Mouse (Mus musculus): ENCODE measurements at regions not wholly inside any gene's neighbourhood (a gene's known extent, or its start where the extent isn't known, plus 50 kb on each side); places are given as distances from the start of the nearest gene placed in this dataset.

DNA sequence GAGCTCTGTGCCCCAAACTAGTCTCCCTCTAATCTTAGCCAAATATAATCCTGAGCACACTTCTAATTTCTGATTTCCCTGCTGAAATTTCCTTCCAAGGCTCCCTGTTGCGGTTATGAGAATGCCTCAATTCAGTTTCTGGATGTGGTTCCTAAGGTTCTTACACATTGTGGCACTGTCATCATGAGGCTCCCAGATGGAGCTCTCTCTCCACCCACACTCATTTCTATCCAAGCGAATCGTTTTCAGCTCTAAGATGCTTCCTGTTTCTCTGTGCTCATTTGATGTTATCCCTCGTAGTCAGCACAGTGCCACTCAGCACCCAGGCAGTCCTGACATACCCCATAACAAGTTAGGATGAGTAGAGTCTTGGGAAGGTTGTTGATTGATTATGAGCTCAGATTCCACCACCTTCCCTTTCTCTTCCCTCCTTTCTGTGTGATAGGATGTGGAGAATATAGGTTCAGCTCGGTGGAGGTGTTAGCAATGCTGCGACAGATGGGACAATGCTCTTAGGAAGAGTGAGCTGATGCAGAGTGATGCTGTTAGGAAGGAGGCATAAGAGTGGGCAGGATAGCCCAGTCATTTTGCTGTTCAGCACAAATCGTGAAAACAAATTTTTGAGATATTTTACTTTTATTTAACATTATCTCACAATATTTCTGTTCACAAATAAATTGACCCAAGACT, 808.7 kb upstream of the Zeb2 start:
- CTCF ChIA-PET: interaction anchor here in 1 of 4 experiments (0.6 kb wide), 1 partner anchor 24 kb away, joined by 4 read pairs; no protein-coding TSS in a partner anchor
- POLR2A ChIA-PET: no interaction called here

DNA sequence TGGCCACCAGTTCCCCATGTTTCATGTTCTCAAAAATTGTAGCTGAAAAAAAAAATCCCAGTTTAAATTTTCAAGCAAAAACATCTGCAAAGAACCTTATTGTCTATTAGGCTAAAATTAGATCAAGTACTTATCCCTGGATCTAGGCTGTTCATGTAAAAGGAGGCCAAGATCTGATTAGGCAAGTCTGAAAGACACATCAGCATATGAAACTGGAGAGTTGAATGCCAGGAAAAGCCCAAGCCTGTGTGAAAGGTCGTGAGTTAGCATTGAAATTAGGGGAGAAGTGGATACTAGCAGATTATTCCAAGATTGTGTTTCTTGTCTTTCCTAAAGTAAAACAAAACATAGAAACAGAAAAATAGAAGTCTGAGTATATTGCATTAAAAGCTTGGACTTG, 791.7 kb upstream of the Zeb2 start:
- ChIA-PET POLR2A (interaction anchor here in 1 of 4 experiments (0.6 kb wide), 1 partner anchor 1152 kb away, joined by 3 read pairs; no protein-coding TSS in a partner anchor), CTCF (no interaction called here)

DNA sequence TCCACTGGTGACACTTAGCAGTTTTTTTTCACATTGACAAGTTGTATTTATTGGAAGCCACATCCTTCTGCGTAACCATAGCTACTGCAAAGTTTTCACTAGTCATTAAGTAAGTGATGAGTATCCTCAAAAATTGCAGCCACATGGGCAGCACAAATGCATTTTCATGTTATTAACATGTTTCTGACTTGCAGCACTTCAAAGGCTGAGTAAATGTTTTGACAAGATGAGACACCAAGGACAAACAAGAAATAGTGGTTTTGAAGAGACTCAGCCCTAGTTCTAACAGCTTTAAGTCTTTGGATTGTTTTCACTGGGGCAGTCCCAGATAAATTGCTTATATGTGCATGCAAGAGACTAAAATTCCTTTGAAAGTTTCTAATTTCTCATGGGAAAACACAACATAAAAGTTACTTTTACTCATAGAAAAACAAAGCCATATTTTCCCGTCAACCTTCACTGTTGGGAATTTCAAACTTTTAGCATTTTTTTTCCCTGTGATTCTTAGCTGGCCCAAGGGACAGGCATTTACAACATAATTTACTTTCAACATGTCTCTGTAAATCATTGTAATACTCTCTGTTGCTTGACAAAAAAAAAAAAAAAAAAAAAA, 787.5 kb upstream of the Zeb2 start:
- POLR2A ChIA-PET: no interaction called here

DNA sequence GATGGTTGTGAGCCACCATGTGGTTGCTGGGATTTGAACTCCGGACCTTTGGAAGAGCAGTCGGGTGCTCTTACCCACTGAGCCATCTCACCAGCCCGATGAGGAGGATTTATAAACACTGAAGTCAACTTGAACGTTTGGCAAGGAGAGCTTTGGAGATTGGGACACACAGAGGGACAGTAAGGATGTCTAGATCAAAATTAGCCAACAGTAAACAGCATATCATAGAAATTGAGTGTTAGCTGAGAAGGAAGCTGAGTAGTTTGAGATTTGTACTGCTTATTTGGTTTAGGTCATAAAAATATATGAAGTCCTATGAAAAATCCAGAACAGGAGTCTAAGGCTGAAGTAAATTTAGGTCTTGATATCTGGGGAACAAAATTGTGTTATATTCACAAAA, 786.9 kb upstream of the Zeb2 start:
- CTCF ChIA-PET: no interaction called here
- POLR2A ChIA-PET: no interaction called here

More for the DNA sequence above, 787.5 kb upstream of the Zeb2 start:
- CTCF ChIA-PET: no interaction called here

DNA sequence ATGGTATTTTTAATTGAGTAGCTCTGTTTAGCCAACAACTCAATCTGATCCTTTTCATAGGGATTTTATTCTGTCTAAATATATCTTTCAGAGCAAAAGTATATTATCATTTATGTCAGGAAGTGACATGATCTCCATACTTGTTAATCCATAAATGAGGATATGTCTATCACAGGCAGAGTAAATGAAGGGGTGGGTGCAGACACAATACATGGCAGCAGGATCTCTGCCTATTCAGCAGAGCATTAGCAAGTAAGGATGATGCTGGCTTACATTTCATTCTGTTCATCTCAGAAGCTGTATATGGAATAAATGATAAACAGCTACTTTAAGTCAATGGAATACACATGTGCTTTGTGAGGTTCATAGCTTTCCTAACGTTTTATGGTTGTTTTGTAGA, 786.2 kb upstream of the Zeb2 start:
- POLR2A ChIA-PET: no interaction called here
- CTCF ChIA-PET: no interaction called here

DNA sequence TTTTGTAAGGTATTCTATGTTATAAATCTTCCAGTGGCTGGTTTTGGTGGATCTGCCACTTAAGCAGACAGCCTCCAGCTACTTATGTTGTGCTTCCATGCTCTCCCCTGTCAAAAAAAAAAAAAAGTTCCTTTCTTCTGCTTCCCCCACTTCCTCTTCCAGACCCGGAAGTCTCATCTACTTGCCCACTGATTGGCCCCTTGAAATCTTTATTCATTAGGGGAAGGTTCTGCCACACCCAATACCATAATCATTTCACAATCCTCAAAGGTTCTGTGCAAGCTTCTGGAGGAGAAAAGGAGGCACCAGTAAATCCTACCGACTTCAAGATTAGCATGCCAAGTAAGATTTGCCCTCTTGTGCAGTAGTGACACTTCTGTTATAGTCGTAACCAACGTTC, 784.7 kb upstream of the Zeb2 start:
- POLR2A ChIA-PET: interaction anchor here in 1 of 4 experiments (0.7 kb wide), 1 partner anchor 937 kb away, joined by 4 read pairs; no protein-coding TSS in a partner anchor
- CTCF ChIA-PET: interaction anchor here in 1 of 4 experiments (0.7 kb wide), 1 partner anchor 24 kb away, joined by 4 read pairs; no protein-coding TSS in a partner anchor

DNA sequence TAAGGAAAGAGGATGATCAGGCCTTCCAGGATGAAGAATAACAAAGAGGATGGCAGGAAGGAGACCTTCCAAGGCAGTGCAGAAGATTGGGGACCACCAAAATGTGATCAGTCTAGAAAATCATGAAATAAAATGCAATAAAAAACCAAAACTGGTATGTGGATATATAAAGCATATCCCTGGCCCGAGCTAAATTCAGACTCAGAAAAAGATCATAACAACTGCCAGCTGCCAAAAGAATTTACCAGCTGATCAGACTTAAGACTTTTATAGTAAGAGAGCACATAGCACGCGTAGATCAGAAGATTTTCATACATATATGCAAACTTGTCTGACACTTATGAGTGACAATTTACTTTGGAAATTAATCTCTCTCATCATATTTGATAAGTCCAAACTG, 767.5 kb upstream of the Zeb2 start:
- ChIA-PET POLR2A (no interaction called here), CTCF (no interaction called here)

DNA sequence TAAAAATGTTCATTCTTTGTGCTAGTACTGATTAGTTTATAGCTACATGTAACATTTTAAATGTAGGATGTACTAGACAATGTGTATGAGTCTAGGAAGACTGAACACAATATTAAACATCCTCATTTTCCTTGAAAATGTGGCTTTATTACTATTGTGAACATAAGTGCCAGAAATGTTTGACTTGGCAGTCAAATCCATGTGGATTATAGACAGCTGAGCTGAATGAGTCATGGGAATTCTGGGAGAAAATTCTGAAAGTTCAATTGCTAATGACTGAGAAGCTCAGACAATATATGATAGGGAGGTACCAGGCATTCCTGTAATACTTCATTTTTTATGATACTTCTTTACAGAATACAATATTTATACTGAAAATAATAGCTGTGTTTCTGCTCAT, 761.5 kb upstream of the Zeb2 start:
- ChIA-PET POLR2A (no interaction called here), CTCF (interaction anchor here in 1 of 4 experiments (0.6 kb wide), 1 partner anchor 27 kb away, joined by 4 read pairs; no protein-coding TSS in a partner anchor)

DNA sequence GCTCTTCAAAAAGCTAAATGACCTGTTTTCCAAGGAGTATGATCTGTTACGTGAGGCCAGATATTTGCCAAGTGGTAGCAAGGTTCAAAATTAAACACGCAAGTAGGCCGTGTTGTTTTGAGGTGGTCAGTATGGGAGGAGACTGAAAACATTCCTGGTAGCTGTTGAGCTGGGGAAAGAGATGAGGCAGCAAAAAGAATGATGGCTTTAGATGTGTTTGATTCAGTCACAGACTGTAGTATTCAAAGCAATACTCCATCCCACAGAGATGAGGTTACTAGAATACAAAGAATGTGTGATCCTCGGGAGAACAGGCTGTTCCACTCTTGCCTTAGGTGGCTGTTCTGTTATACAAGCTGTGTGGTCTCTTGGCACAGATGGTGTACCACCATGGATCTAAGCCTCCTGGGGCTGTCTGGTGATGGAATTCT, 742.7 kb upstream of the Zeb2 start:
- CTCF ChIA-PET: interaction anchor here in 1 of 4 experiments (0.7 kb wide), 1 partner anchor 22 kb away, joined by 4 read pairs; no protein-coding TSS in a partner anchor
- POLR2A ChIA-PET: no interaction called here

DNA sequence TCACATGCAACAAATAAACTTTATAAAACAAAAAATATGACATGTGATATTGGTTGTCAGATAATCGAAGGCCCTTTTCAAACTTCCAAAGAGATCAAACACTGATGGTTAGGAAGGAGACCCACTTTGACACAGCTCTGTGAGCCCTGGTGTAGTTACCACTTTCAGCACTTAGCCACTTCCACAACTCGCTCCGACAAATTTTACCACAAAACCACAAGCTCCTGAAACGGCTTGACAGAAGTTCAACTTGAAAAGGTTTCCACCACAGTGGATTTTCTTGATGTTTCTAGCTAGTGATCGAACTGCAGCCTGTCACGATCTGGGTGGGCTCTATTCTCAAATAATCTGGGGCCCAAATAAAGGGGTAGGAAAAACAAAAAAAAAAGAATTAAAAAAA, 742.2 kb upstream of the Zeb2 start:
- CTCF ChIA-PET: interaction anchor here in 1 of 4 experiments (0.7 kb wide), 1 partner anchor 23 kb away, joined by 4 read pairs; no protein-coding TSS in a partner anchor
- POLR2A ChIA-PET: no interaction called here

DNA sequence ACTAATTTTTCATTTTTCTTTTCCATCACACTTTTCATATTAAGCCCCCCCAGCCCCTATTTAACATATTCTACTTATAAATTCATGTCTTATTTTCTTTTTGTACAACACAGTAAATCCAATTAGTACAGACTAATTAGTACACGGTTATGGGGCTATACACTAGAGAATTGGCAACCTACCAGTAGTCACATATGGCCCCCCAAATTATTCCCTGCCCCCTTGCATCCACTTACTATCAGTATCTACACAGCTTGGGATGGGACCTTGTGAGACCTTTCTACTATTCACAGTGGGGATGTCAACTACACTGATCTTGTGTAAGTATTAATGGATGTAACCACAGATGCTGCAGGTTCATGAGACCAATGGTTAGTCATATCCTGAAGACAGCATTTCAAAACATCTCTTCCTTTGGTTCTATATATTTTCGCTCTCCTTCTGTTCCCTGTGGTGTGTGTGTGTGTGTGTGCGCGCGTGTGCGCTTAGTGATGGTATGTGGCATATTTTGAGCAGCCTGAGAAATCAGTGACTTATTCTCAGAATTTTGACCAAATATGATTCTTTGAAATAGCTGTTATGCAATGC, 732.9 kb upstream of the Zeb2 start:
- POLR2A ChIA-PET: no interaction called here
- CTCF ChIA-PET: no interaction called here

DNA sequence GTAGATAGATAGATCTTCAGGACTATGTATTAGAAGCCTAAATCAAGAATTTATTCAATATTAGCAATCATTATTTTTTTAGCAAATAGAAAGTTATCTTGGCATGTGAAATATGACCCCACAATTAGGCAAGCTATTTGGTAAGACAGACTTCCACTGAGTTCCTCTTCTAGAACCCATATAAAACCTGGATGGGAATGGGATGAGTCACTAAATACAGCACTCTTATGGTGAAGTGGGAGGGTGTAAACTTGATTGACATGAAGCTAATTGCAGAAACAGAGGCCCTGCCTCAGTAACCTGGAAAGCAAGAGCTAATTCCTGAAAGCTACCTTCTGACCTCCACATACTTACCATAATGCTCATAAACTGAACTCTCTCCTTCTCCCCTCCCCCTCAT, 723.2 kb upstream of the Zeb2 start:
- ChIA-PET CTCF (no interaction called here), POLR2A (interaction anchor here in 1 of 4 experiments (0.5 kb wide), 1 partner anchor 1252 kb away, joined by 3 read pairs; no protein-coding TSS in a partner anchor)

DNA sequence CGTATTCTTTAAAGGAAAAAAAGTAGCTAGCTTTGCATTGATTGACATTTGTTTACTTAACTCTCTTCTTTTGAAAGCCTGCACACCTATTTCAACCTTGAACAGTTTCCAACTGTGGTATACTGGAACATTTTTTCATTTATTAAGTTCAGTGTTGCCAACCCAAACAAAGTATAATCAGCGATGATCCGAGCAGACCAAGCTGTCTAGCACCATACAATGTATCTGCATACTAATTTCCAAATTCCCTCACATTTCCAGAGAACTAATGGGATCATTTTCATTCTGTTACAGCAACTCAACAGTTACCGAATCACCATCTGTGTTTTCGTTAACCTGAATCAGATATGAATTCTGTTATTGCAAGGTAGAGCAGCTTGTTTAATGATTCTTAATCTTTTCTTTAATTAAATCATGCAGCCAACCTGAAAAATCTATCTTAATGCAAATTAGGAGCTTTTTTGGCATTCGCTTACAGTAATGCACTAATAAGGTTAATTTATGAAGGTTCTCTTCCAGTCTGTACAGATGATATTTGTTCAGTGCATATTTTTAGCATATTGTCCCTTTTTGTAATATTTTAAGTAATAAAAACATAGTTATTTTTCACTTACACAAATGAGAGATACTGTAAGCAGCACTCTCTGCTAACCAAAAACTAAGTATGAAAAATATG, 719.5 kb upstream of the Zeb2 start:
- ChIA-PET POLR2A (no interaction called here), CTCF (no interaction called here)

DNA sequence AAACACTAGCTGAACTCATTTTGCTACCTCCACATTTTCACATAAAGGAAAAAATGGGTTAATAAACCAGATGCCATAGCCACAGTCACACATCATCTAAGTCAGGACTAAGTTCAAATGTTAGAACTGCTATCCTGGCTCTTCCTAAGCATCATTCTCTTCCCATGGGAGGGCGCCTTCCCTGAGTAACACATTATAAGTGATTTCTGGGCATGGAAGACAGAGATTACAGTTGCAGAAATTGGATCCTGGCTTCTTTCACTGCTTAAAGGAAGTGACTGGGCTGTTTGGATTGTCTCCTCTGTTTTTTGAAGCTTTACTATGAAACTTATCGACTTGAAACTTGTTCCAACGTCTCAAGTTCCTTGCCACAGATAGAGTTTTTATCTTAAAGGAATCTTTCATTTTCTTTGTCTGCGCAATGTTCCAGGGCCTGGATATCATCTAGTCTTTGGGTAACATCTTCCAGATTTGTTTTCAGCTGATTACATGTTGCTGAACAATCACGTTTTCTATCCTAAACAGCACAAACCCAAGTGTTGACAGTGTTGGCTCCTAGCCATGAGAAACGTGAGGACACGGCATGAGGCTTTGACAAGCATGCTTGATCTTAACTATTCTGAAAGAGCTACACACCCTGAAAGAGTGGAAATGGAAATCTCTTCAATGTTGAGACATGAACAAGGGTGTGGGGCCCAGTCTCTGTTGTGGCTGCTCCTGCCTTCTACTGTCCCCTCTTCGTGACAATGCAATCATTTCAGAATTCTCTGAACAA, 700.9 kb upstream of the Zeb2 start:
- CTCF ChIA-PET: no interaction called here
- POLR2A ChIA-PET: no interaction called here

DNA sequence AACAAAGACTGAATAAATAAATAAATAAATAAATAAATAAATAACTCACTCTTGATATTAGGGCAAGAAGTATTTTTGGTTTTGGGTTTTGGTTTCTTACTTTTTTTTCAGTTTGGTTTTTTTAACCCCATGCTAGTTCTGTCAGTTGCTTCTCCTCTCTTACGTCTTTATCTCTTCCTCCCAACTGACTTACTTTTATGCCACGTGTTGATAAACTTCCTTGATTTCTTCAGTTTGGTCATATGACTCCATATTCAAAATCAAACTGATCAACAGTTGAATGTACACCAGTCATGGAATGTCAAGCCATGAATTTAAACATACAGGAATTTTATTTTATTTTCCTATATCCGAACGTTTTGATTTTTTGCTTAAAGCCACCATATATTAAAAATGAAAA, 697.5 kb upstream of the Zeb2 start:
- POLR2A ChIA-PET: no interaction called here
- CTCF ChIA-PET: interaction anchor here in 1 of 4 experiments (0.7 kb wide), 1 partner anchor 9 kb away, joined by 3 read pairs; no protein-coding TSS in a partner anchor

DNA sequence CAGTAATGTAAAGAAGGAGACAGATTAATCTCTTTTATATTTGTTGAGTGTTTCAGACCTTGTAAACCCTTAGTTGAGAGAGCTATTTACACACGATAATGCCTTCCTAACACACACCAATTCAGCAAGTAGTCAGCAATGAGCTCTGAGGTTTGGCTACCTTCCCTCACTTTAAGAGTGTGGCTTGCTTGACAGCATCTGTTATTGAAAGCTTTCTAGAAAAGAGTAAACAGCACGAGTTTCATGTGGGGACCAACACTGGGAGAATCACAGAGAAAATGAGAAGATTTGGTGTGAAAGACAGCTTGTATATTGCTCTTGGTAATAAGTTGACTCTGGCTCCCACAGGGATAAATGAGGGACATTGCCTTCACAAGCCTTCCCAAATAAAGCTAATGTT, 688.1 kb upstream of the Zeb2 start:
- ChIA-PET CTCF (interaction anchor here in 1 of 4 experiments (0.6 kb wide), 1 partner anchor 9 kb away, joined by 3 read pairs; no protein-coding TSS in a partner anchor), POLR2A (no interaction called here)

DNA sequence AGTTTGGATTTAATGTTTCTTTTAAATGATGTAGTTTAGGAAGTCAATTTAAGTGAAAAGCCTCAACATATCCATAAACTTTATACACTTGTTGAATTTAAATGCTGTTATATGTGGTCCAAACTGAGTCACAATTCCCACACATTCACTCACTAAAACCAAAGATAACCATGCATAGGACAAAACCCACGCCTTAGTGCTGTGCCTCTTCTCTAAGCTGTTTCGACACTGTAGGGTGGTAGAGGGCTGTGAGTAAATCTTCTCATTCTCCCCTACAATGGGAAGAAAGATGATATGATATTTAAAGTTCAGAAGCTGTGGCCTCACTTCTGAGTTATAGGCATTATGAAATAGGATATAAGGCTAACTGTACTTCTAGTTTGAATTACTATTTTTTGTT, 682.9 kb upstream of the Zeb2 start:
- POLR2A ChIA-PET: interaction anchor here in 1 of 4 experiments (0.9 kb wide), 1 partner anchor 13 kb away, joined by 3 read pairs; no protein-coding TSS in a partner anchor
- CTCF ChIA-PET: no interaction called here

DNA sequence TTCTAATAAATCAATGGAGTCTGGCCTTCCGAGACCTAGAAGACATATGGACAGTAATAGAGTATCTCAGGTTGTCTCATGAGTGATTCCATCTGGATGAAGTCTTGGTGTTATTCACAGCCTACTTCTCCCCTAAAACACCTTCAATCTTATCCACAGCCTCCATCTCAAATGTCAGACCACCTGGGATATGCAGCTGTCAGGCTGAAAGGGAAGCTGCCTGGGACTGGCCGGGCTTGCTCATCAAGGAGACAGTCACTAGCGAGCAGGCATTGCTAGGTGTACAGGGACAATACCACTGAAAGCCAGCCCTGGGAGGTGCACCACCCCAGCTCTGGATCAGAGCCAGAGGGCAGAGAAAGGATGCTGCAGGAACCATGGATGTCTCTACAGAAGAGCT, 676.4 kb upstream of the Zeb2 start:
- ChIA-PET POLR2A (no interaction called here), CTCF (no interaction called here)

DNA sequence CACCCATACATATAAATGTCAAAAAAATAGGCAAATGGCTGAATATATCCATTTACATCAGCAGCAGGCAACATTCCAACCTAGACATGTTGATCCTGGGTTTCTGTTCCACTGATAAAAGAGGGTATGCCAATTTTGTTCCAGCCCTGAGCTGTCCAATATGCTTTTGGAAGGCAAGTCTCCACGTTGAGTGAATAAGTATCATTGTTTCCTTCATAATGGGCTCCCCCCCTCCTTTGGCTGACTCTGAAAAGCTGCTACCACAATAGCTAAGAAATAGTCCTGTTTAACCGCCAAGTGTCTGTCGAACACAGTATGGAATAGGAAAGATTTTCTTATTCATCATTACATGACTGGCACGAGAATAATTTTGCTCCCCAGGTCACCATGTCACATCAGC, 672.5 kb upstream of the Zeb2 start:
- POLR2A ChIA-PET: no interaction called here
- CTCF ChIA-PET: no interaction called here

All from embryonic stem cell, embryonic (primary cell).